Mouse (Mus musculus): Measurements from ENCODE around the gene Bach1. TPM values are rescaled to one million over a fixed set of nuclear protein-coding genes. Genes with fewer than 3 reads are reported as not detected.
"Not testable (repeated sequence)": the region's sequence is repeated elsewhere in the genome, so short reads cannot be mapped to it uniquely, and the experiment has no call there.

Bach1 gene
- polyA plus RNA-seq, 1 experiment from 2014 or later = 15.9 TPM

DNA sequence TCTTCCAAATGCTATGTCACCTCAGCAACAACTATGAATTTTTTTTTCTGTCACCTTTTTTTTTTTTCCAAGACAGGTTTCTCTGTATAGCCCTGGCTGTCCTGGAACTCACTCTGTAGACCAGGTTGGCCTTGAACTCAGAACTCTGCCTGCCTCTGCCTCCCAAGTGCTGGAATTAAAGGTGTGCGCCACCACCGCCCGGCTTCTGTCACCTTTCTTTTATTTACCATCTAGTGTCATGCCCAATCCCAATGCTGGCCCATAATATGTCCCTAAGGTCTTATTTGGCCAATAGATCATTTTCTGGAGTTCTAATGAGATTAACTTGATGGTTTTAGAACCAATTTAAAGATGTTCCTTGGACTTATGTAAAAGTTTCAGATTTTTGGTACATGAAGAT, 10.4 kb upstream of the Bach1 start:
- not testable (repeated sequence) for H3K4me2 ChIP-seq (ENCODE audit: low read depth, severe bottlenecking); H3K4me1 ChIP-seq (ENCODE audit: control insufficient read depth, insufficient read depth, low read length); H3K9ac ChIP-seq (ENCODE audit: low read length); H3K9me3 ChIP-seq (ENCODE audit: control insufficient read depth, low read length); H3K4me3 ChIP-seq (ENCODE audit: low read depth, low read length); H3K27me3 ChIP-seq (ENCODE audit: control insufficient read depth, insufficient read depth, low read length); DNase-seq (ENCODE audit: low spot score); H3K27ac ChIP-seq (replicated peaks; ENCODE audit: low read depth, low read length); ATAC-seq (ENCODE audit: insufficient number of reproducible peaks, low FRiP score, low TSS enrichment, low read depth); H3K36me3 ChIP-seq (ENCODE audit: control insufficient read depth, insufficient read depth, low read length)
- WGBS = 97% methylated on average over 3 of the region's 3 CpGs

DNA sequence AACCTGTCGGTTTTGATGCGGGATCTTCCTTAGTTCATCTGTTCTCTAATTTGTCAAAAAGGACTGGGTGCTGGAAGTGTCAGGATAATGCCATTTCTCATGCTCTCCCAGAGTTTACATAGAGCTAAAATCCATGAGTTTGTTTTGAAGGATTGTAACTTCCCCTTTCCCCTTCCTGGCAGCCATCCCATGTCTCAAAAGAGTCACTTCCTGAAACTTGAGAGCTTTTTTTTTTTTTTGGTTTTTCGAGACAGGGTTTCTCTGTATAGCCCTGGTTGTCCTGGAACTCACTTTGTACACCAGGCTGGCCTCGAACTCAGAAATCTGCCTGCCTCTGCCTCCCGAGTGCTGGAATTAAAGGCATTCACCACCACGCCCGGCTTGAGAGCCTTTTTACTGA, 9.9 kb upstream of the Bach1 start:
- WGBS = 90% methylated on average over 7 of the region's 7 CpGs
- H3K4me2 ChIP-seq (ENCODE audit: low read depth, severe bottlenecking); H3K9ac ChIP-seq (ENCODE audit: low read length); H3K27me3 ChIP-seq (ENCODE audit: control insufficient read depth, insufficient read depth, low read length); H3K4me3 ChIP-seq (ENCODE audit: low read depth, low read length); H3K27ac ChIP-seq (replicated peaks; ENCODE audit: low read depth, low read length); DNase-seq (ENCODE audit: low spot score); H3K36me3 ChIP-seq (ENCODE audit: control insufficient read depth, insufficient read depth, low read length); ATAC-seq (ENCODE audit: insufficient number of reproducible peaks, low FRiP score, low TSS enrichment, low read depth); H3K4me1 ChIP-seq (ENCODE audit: control insufficient read depth, insufficient read depth, low read length); H3K9me3 ChIP-seq (ENCODE audit: control insufficient read depth, low read length): not testable (repeated sequence)

DNA sequence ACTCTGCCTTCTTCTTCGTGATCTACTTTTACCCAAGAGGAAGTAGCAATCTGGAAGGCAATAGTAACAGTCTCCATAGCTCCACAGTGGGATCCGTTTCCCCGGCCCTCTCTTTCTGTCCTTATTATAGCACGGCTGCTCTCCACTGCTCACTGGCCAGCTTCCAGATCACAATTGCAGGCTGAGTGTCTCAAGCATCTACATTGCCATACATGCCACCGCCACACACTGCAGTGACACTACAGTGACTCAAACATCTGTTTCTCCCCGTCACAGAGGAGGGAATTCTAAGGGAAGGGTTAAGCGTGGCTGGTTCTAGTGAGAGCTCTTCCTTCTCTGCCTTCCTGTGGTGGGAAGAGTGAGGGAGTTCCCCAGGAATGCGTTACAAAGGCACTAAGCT, 9.5 kb upstream of the Bach1 start:
- Histone ChIP-seq H3K27me3 (ENCODE audit: control insufficient read depth, insufficient read depth, low read length) (no peaks in the 10 kb centered on the region), H3K9ac (ENCODE audit: low read length) (no peak overlapping the region), H3K9me3 (ENCODE audit: control insufficient read depth, low read length) (no peaks in the 10 kb centered on the region), H3K4me3 (ENCODE audit: low read depth, low read length) (no peak overlapping the region), H3K4me1 (ENCODE audit: control insufficient read depth, insufficient read depth, low read length) (no peaks in the 10 kb centered on the region), H3K27ac (replicated peaks; ENCODE audit: low read depth, low read length) (no peak overlapping the region), H3K4me2 (ENCODE audit: low read depth, severe bottlenecking) (no peak overlapping the region), H3K36me3 (ENCODE audit: control insufficient read depth, insufficient read depth, low read length) (no peaks in the 10 kb centered on the region)
- ATAC-seq (ENCODE audit: insufficient number of reproducible peaks, low FRiP score, low TSS enrichment, low read depth) (no peak), DNase-seq (ENCODE audit: low spot score) (no peak)
- 87% methylated on average over 8 of the region's 8 CpGs for WGBS

DNA sequence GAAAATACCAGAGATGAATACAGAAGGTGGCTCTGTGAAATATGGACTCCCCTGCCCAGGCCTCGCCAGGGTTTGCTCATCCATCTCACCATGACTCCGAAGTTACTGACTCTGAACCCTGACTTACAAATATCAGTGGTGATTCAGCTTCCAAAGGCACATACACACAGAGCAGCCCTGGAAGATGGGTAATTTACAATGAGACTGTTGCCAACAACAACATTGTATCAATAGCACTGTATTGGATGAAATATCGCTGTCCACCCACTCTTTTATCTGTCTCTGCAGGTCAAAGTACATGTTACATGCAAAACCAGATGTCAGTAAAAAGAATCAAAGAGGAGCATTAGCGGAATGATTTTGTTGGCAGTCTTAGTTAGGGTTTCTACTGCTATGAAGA, 8.2 kb upstream of the Bach1 start:
- Histone ChIP-seq H3K4me1 (ENCODE audit: control insufficient read depth, insufficient read depth, low read length) (no peaks in the 10 kb centered on the region), H3K4me2 (ENCODE audit: low read depth, severe bottlenecking) (no peak overlapping the region), H3K27ac (replicated peaks; ENCODE audit: low read depth, low read length) (no peak overlapping the region), H3K36me3 (ENCODE audit: control insufficient read depth, insufficient read depth, low read length) (no peaks in the 10 kb centered on the region), H3K9ac (ENCODE audit: low read length) (no peak overlapping the region), H3K4me3 (ENCODE audit: low read depth, low read length) (no peak overlapping the region), H3K9me3 (ENCODE audit: control insufficient read depth, low read length) (no peaks in the 10 kb centered on the region), H3K27me3 (ENCODE audit: control insufficient read depth, insufficient read depth, low read length) (no peaks in the 10 kb centered on the region)
- DNase-seq (ENCODE audit: low spot score) (no peak), ATAC-seq (ENCODE audit: insufficient number of reproducible peaks, low FRiP score, low TSS enrichment, low read depth) (no peak)
- 91% methylated on average over 4 of the region's 4 CpGs for WGBS

DNA sequence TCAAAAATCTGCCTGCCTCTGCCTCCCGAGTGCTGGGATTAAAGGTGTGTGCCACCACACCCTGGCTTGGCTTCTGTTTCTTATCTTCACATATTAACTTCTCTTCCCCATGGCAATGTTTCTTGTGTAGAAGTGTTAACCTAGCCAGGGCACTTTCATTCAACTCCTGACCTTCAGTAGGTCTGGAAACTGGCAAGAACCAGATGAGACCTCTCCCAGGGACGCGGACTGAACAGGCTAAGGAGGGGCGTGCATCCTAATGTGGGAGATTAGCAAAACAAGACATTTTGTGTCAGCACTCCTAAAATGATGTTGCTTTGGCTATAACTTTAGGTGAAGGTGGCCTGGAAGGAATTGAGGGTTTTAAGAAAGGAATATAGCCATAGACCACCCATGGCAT, 7.6 kb upstream of the Bach1 start:
- H3K36me3 ChIP-seq (ENCODE audit: control insufficient read depth, insufficient read depth, low read length) = no peaks in the 10 kb centered on the region
- DNase-seq (ENCODE audit: low spot score) (no peak), ATAC-seq (ENCODE audit: insufficient number of reproducible peaks, low FRiP score, low TSS enrichment, low read depth) (no peak)
- no peaks in the 10 kb centered on the region for H3K27me3 ChIP-seq (ENCODE audit: control insufficient read depth, insufficient read depth, low read length)
- H3K4me2 ChIP-seq (ENCODE audit: low read depth, severe bottlenecking) = no peak overlapping the region
- 90% methylated on average over 4 of the region's 4 CpGs for WGBS
- H3K27ac ChIP-seq (replicated peaks; ENCODE audit: low read depth, low read length) = no peak overlapping the region
- no peaks in the 10 kb centered on the region for H3K9me3 ChIP-seq (ENCODE audit: control insufficient read depth, low read length)
- H3K4me1 ChIP-seq (ENCODE audit: control insufficient read depth, insufficient read depth, low read length) = no peaks in the 10 kb centered on the region
- H3K9ac ChIP-seq (ENCODE audit: low read length) = no peak overlapping the region
- no peak overlapping the region for H3K4me3 ChIP-seq (ENCODE audit: low read depth, low read length)

DNA sequence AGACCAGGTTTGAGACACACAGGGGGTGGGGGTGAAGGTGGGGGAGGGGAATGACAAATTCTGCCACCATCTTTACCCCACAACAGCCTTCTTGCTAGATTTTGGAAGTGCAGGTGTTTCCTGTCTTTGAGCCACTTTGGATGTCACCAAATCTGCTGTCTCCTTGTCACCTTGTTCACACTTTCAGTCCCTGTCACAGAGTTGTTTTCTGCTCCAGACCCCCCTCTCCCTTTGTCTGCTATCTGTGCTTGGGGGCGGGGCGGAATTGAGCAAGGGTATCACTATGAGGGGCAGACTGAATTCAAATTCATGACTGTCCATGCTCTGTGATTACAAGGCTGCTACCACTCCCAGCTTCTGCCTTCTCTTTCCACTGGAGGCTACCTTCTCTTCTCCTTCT, 6.2 kb upstream of the Bach1 start:
- 92% methylated on average over 2 of the region's 2 CpGs for WGBS
- no peak for DNase-seq (ENCODE audit: low spot score)
- no peaks in the 10 kb centered on the region for H3K4me1 ChIP-seq (ENCODE audit: control insufficient read depth, insufficient read depth, low read length)

DNA sequence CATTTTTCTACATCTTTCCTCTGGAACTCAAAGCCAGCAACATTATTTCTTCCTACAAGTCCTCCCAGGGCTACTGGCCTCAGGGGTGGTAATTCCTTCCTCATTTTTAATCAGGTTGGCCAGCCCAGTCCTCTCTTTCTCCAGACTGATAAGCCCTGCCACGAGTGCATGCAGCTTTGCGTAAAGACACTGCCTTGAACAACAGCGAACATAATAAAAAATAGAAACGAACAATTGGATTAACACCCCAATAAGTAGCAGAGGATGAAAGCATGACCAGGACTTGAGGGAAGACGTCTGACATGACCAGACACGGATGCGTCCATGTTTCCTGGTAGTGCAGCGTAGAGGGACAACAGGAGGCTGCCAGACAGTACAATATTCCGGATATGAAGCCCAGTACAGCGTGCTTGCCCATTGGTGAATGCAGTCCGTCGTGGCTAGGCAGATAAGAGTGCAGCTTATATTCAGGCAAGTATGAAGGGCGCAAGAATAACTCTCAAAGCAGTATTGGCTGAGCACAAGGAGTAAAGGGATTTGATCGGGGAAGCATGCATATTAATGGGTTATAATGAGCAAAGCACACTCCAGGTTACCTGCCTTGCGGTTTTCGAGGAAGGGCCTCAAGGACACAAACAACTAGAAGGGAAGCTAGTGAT, 909 bp upstream of the Bach1 start:
- Histone ChIP-seq H3K9me3 (ENCODE audit: control insufficient read depth, low read length) (no peaks in the 10 kb centered on the region), H3K9ac (ENCODE audit: low read length) (no peak overlapping the region), H3K4me1 (ENCODE audit: control insufficient read depth, insufficient read depth, low read length) (no peaks in the 10 kb centered on the region), H3K4me2 (ENCODE audit: low read depth, severe bottlenecking) (peak overlapping the region; percentile 38), H3K27me3 (ENCODE audit: control insufficient read depth, insufficient read depth, low read length) (no peaks in the 10 kb centered on the region), H3K4me3 (ENCODE audit: low read depth, low read length) (no peak overlapping the region; the same call in 1 of the 2 replicates), H3K27ac (replicated peaks; ENCODE audit: low read depth, low read length) (no peak overlapping the region), H3K36me3 (ENCODE audit: control insufficient read depth, insufficient read depth, low read length) (no peaks in the 10 kb centered on the region)
- no peak for ATAC-seq (ENCODE audit: insufficient number of reproducible peaks, low FRiP score, low TSS enrichment, low read depth)
- WGBS = 54% methylated on average over 16 of the region's 16 CpGs
- DNase-seq (ENCODE audit: low spot score) = no peak

More for the DNA sequence above, 6.2 kb upstream of the Bach1 start:
- no peak overlapping the region for H3K4me2 ChIP-seq (ENCODE audit: low read depth, severe bottlenecking)
- H3K36me3 ChIP-seq (ENCODE audit: control insufficient read depth, insufficient read depth, low read length) = no peaks in the 10 kb centered on the region
- no peaks in the 10 kb centered on the region for H3K9me3 ChIP-seq (ENCODE audit: control insufficient read depth, low read length)
- H3K27ac ChIP-seq (replicated peaks; ENCODE audit: low read depth, low read length) = no peak overlapping the region
- 0 out of 2 replicates have a peak, but pooled peaks have one; percentile 17 for ATAC-seq (ENCODE audit: insufficient number of reproducible peaks, low FRiP score, low TSS enrichment, low read depth)
- no peaks in the 10 kb centered on the region for H3K27me3 ChIP-seq (ENCODE audit: control insufficient read depth, insufficient read depth, low read length)
- no peak overlapping the region for H3K9ac ChIP-seq (ENCODE audit: low read length)
- no peak overlapping the region for H3K4me3 ChIP-seq (ENCODE audit: low read depth, low read length)

DNA sequence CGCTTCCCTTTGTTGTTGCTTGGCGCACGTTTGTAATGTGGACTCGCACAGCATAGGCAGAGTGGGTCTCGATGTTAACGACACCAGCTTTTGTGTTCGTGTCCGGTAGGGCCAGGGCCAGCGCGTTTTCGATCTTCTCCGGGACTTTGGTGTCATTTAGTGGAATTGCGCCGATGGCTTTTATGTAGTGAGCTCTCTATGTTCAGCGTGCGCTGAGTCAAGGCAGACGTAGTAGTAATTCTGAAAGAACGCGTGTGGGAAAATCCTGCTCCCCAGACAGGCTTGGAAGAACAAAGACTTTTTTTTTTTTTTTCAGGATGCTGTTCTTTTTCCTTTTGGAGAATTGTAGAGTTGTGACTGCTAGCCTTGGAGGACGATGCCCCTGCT, 554 bp downstream of the Bach1 start:
- DNase-seq (ENCODE audit: low spot score) = peak; percentile 78

More for the DNA sequence above, 554 bp downstream of the Bach1 start:
- H3K27me3 ChIP-seq (ENCODE audit: control insufficient read depth, insufficient read depth, low read length) = no peaks in the 10 kb centered on the region
- H3K4me3 ChIP-seq (ENCODE audit: low read depth, low read length) = peak overlapping the region; percentile 75
- no peaks in the 10 kb centered on the region for H3K9me3 ChIP-seq (ENCODE audit: control insufficient read depth, low read length)
- H3K4me2 ChIP-seq (ENCODE audit: low read depth, severe bottlenecking) = peak overlapping the region; percentile 77
- no peaks in the 10 kb centered on the region for H3K36me3 ChIP-seq (ENCODE audit: control insufficient read depth, insufficient read depth, low read length)
- no peaks in the 10 kb centered on the region for H3K4me1 ChIP-seq (ENCODE audit: control insufficient read depth, insufficient read depth, low read length)
- H3K9ac ChIP-seq (ENCODE audit: low read length) = peak overlapping the region; percentile 94
- WGBS = under 1% methylated on average over 20 of the region's 20 CpGs
- peak overlapping the region; percentile 84 for H3K27ac ChIP-seq (replicated peaks; ENCODE audit: low read depth, low read length)
- no peak for ATAC-seq (ENCODE audit: insufficient number of reproducible peaks, low FRiP score, low TSS enrichment, low read depth)
